Mouse (Mus musculus): ENCODE measurements around the gene Supt6. TPM values are rescaled to one million over a fixed set of nuclear protein-coding genes. Genes with fewer than 3 reads are reported as not detected.
A peak's percentile ranks its signal among the peaks of the same experiment; 100 is the strongest.

Gene Supt6
- polyA plus RNA-seq, 1 experiment from 2014 or later, result 34.0 TPM

GRCm38 (mm10) chr11:78210615-78211014 is 35.2 kb downstream of the Supt6 start:
- ATAC-seq (replicated peaks; ENCODE audit: low FRiP score) (no peak), DNase-seq (ENCODE audit: low spot score) (no peak)
- no peak overlapping the region for H3K4me2 ChIP-seq (ENCODE audit: low read depth, low read length, severe bottlenecking)
- no peak overlapping the region for H3K27ac ChIP-seq (ENCODE audit: low read depth, low read length)
- no peaks in the 10 kb centered on the region for H3K4me1 ChIP-seq (replicated peaks; ENCODE audit: control insufficient read depth, insufficient read depth, low read length)
- H3K27me3 ChIP-seq (ENCODE audit: control insufficient read depth, insufficient read depth, low read length), result no peaks in the 10 kb centered on the region
- H3K36me3 ChIP-seq (ENCODE audit: control insufficient read depth, insufficient read depth, low read length), result peaks cover 32% of the 10 kb centered on the region
- WGBS, result 85% methylated on average over 7 of the region's 7 CpGs
- H3K4me3 ChIP-seq (ENCODE audit: low read depth, low read length), result no peak overlapping the region
- H3K9ac ChIP-seq (ENCODE audit: low read length), result no peak overlapping the region
- H3K9me3 ChIP-seq (ENCODE audit: control insufficient read depth, low read length), result no peaks in the 10 kb centered on the region

GRCm38 (mm10) chr11:78209886-78210285 is 35.9 kb downstream of the Supt6 start:
- Histone ChIP-seq H3K36me3 (ENCODE audit: control insufficient read depth, insufficient read depth, low read length) (peaks cover 29% of the 10 kb centered on the region), H3K9ac (ENCODE audit: low read length) (no peak overlapping the region), H3K27ac (ENCODE audit: low read depth, low read length) (no peak overlapping the region), H3K9me3 (ENCODE audit: control insufficient read depth, low read length) (no peaks in the 10 kb centered on the region), H3K4me3 (ENCODE audit: low read depth, low read length) (no peak overlapping the region), H3K27me3 (ENCODE audit: control insufficient read depth, insufficient read depth, low read length) (no peaks in the 10 kb centered on the region), H3K4me2 (ENCODE audit: low read depth, low read length, severe bottlenecking) (no peak overlapping the region), H3K4me1 (replicated peaks; ENCODE audit: control insufficient read depth, insufficient read depth, low read length) (no peaks in the 10 kb centered on the region)
- WGBS, result 94% methylated on average over 6 of the region's 6 CpGs
- no peak for ATAC-seq (replicated peaks; ENCODE audit: low FRiP score)
- no peak for DNase-seq (ENCODE audit: low spot score)

- Histone ChIP-seq H3K9me3 (ENCODE audit: control insufficient read depth, low read length) (no peaks in the 10 kb centered on the region), H3K4me2 (ENCODE audit: low read depth, low read length, severe bottlenecking) (no peak overlapping the region), H3K4me1 (replicated peaks; ENCODE audit: control insufficient read depth, insufficient read depth, low read length) (no peaks in the 10 kb centered on the region), H3K36me3 (ENCODE audit: control insufficient read depth, insufficient read depth, low read length) (peaks cover 20% of the 10 kb centered on the region), H3K9ac (ENCODE audit: low read length) (no peak overlapping the region), H3K27ac (ENCODE audit: low read depth, low read length) (no peak overlapping the region), H3K4me3 (ENCODE audit: low read depth, low read length) (no peak overlapping the region), H3K27me3 (ENCODE audit: control insufficient read depth, insufficient read depth, low read length) (no peaks in the 10 kb centered on the region)
- ATAC-seq (replicated peaks; ENCODE audit: low FRiP score) (no peak), DNase-seq (ENCODE audit: low spot score) (no peak)
- WGBS, result 94% methylated on average over 7 of the region's 7 CpGs
These were observed 38.6 kb downstream of the Supt6 start for GRCm38 (mm10) chr11:78207190-78207589.

GRCm38 (mm10) chr11:78205361-78206206 is 40.2 kb downstream of the Supt6 start:
- H3K4me3 ChIP-seq (ENCODE audit: low read depth, low read length), result no peak overlapping the region
- no peaks in the 10 kb centered on the region for H3K9me3 ChIP-seq (ENCODE audit: control insufficient read depth, low read length)
- ATAC-seq (replicated peaks; ENCODE audit: low FRiP score) (no peak), DNase-seq (ENCODE audit: low spot score) (no peak)
- H3K36me3 ChIP-seq (ENCODE audit: control insufficient read depth, insufficient read depth, low read length), result peaks cover 19% of the 10 kb centered on the region
- no peak overlapping the region for H3K4me2 ChIP-seq (ENCODE audit: low read depth, low read length, severe bottlenecking)
- WGBS, result 79% methylated on average over 13 of the region's 13 CpGs
- H3K9ac ChIP-seq (ENCODE audit: low read length), result no peak overlapping the region
- no peaks in the 10 kb centered on the region for H3K27me3 ChIP-seq (ENCODE audit: control insufficient read depth, insufficient read depth, low read length)
- H3K4me1 ChIP-seq (replicated peaks; ENCODE audit: control insufficient read depth, insufficient read depth, low read length), result no peaks in the 10 kb centered on the region
- H3K27ac ChIP-seq (ENCODE audit: low read depth, low read length), result peak overlapping the region; percentile 48; the same call in 1 of the 2 replicates

- Histone ChIP-seq H3K9ac (ENCODE audit: low read length) (no peak overlapping the region), H3K36me3 (ENCODE audit: control insufficient read depth, insufficient read depth, low read length) (peaks cover 18% of the 10 kb centered on the region), H3K27ac (ENCODE audit: low read depth, low read length) (no peak overlapping the region), H3K27me3 (ENCODE audit: control insufficient read depth, insufficient read depth, low read length) (no peaks in the 10 kb centered on the region), H3K4me1 (replicated peaks; ENCODE audit: control insufficient read depth, insufficient read depth, low read length) (no peaks in the 10 kb centered on the region), H3K9me3 (ENCODE audit: control insufficient read depth, low read length) (no peaks in the 10 kb centered on the region), H3K4me2 (ENCODE audit: low read depth, low read length, severe bottlenecking) (no peak overlapping the region), H3K4me3 (ENCODE audit: low read depth, low read length) (no peak overlapping the region)
- DNase-seq (ENCODE audit: low spot score) (no peak), ATAC-seq (replicated peaks; ENCODE audit: low FRiP score) (no peak)
- WGBS, result 87% methylated on average over 6 of the region's 6 CpGs
These were observed 41.5 kb downstream of the Supt6 start for GRCm38 (mm10) chr11:78204287-78204686.

- H3K36me3 ChIP-seq (ENCODE audit: control insufficient read depth, insufficient read depth, low read length), result peaks cover 4% of the 10 kb centered on the region; the same call in 1 of the 2 replicates
- DNase-seq (ENCODE audit: low spot score) (no peak), ATAC-seq (replicated peaks; ENCODE audit: low FRiP score) (no peak)
- 96% methylated on average over 3 of the region's 3 CpGs for WGBS
- no peaks in the 10 kb centered on the region for H3K9me3 ChIP-seq (ENCODE audit: control insufficient read depth, low read length)
- no peak overlapping the region for H3K9ac ChIP-seq (ENCODE audit: low read length)
- no peak overlapping the region for H3K27ac ChIP-seq (ENCODE audit: low read depth, low read length)
- H3K4me1 ChIP-seq (replicated peaks; ENCODE audit: control insufficient read depth, insufficient read depth, low read length), result no peaks in the 10 kb centered on the region
- no peak overlapping the region for H3K4me2 ChIP-seq (ENCODE audit: low read depth, low read length, severe bottlenecking)
- no peak overlapping the region for H3K4me3 ChIP-seq (ENCODE audit: low read depth, low read length)
- H3K27me3 ChIP-seq (ENCODE audit: control insufficient read depth, insufficient read depth, low read length), result no peaks in the 10 kb centered on the region
These were observed 43.4 kb downstream of the Supt6 start for GRCm38 (mm10) chr11:78202372-78202771.

GRCm38 (mm10) chr11:78195101-78195863 is 50.5 kb downstream of the Supt6 start:
- H3K4me1 ChIP-seq (replicated peaks; ENCODE audit: control insufficient read depth, insufficient read depth, low read length), result peaks cover 4% of the 10 kb centered on the region; the same call in 1 of the 2 replicates

GRCm38 (mm10) chr11:78194411-78195100 is 51.2 kb downstream of the Supt6 start:
- H3K27ac ChIP-seq (ENCODE audit: low read depth, low read length), result no peak overlapping the region
- peaks cover 11% of the 10 kb centered on the region; the same call in 1 of the 2 replicates for H3K4me1 ChIP-seq (replicated peaks; ENCODE audit: control insufficient read depth, insufficient read depth, low read length)
- ATAC-seq (replicated peaks; ENCODE audit: low FRiP score), result peak; percentile 44; the same call in 1 of the 2 replicates

More at GRCm38 (mm10) chr11:78195101-78195863, 50.5 kb downstream of the Supt6 start:
- Histone ChIP-seq H3K27ac (ENCODE audit: low read depth, low read length) (no peak overlapping the region), H3K27me3 (ENCODE audit: control insufficient read depth, insufficient read depth, low read length) (no peaks in the 10 kb centered on the region), H3K36me3 (ENCODE audit: control insufficient read depth, insufficient read depth, low read length) (peaks cover 5% of the 10 kb centered on the region), H3K9me3 (ENCODE audit: control insufficient read depth, low read length) (no peaks in the 10 kb centered on the region), H3K4me3 (ENCODE audit: low read depth, low read length) (peak overlapping the region; percentile 35), H3K4me2 (ENCODE audit: low read depth, low read length, severe bottlenecking) (peak overlapping the region; percentile 46), H3K9ac (ENCODE audit: low read length) (no peak overlapping the region; the same call in 1 of the 2 replicates)
- 63% methylated on average over 21 of the region's 23 CpGs for WGBS
- DNase-seq (ENCODE audit: low spot score) (no peak), ATAC-seq (replicated peaks; ENCODE audit: low FRiP score) (no peak)

More at GRCm38 (mm10) chr11:78194411-78195100, 51.2 kb downstream of the Supt6 start:
- H3K36me3 ChIP-seq (ENCODE audit: control insufficient read depth, insufficient read depth, low read length), result peaks cover 5% of the 10 kb centered on the region
- no peaks in the 10 kb centered on the region for H3K9me3 ChIP-seq (ENCODE audit: control insufficient read depth, low read length)
- H3K4me2 ChIP-seq (ENCODE audit: low read depth, low read length, severe bottlenecking), result peak overlapping the region; percentile 46
- no peak overlapping the region; the same call in 1 of the 2 replicates for H3K9ac ChIP-seq (ENCODE audit: low read length)
- 3% methylated on average over 30 of the region's 30 CpGs for WGBS
- peak; percentile 81 for DNase-seq (ENCODE audit: low spot score)
- H3K4me3 ChIP-seq (ENCODE audit: low read depth, low read length), result peak overlapping the region; percentile 35
- no peaks in the 10 kb centered on the region for H3K27me3 ChIP-seq (ENCODE audit: control insufficient read depth, insufficient read depth, low read length)

All from forebrain, embryonic 11.5 days (tissue).